Mouse (Mus musculus): ENCODE results near the gene Serinc1.

The Serinc1 gene

DNA sequence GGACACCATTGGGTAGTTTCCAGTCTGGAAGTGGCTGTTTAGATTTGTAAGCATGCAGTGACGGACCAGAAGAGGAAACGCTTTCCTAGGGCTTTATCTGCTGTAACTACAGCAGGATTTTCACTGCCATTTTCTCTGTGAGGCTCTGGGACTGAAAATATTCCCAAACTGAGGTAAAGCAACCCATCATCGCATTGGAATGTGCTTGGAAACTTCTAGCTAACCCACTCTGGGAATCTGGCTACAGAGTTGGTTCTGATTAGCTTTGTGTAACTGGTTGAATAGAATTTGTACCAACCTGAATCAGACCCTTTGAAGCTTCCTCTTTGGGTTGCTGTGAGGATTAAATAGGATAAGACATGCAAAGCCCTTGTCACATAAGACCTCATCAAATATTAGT is 47.6 kb downstream of the Serinc1 start:
- DNase-seq (ENCODE audit: low read depth), result no peak

DNA sequence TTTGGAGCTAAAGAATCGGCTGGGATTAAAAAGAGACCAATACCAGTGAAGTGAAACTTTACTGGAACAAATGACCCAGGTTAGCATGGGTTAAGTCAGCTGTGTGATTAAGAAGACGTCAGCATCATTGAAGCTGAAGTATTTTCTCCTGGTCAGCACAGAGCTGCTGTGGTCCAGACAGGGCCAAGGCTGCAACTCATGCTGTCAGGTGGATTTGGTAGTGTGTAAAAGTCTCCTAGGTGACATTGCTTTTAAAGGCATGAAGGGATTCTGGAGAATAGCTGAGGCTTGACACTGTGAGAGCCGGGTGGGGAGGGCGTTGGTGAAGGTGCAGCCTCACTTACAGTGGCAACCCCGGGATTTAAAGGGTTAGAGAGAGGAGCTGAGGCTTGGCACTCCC is 50.6 kb downstream of the Serinc1 start:
- DNase-seq (ENCODE audit: low read depth), result no peak

DNA sequence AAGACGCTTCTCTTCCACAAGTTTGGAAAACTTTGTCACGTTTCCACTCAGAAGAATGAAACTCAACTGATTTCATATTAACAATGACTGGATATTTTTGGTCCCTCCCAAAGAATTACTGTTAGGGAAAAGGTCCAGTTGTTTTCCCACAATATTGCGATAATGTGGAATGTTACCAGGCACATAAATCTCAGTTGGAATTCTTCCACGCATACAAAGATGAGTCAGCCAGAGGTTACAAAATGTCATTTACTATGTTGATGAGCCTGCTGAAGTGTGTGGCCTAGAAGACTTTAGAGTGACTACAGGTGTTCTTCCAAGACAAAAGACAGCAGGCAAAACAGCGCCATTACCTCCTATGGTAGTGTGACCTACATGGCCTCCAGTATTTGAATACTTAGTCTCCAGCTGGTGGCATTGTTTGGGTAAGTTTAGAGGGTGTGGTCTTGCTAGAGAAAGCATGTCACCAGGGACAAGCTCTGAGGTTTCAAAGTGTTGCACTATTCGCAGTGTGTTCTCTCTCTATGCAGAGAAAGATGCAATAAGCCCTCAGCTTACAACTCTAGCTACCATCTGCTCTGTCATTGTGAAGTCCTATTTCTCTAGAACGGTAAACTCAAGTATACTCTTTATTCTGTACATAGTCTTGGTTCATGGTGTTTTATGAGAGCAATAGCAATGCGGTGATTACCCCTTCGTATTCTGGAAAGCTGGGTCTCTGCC is 55.0 kb downstream of the Serinc1 start:
- DNase-seq (ENCODE audit: low read depth), result no peak

Data from induced T-regulatory cell, adult 2 months (primary cell).